Mouse (Mus musculus) gastrocnemius, adult 8-10 months (tissue): ENCODE data around the gene Fyb. TPM values are rescaled to one million over a fixed set of nuclear protein-coding genes. Genes with fewer than 3 reads are reported as not detected.
A peak's percentile ranks its signal among the peaks of the same experiment; 100 is the strongest.

Source experiments
- DNase-seq, 2 experiments: peaks; one replicate each; pipeline ENCODE4 v3.0.0; 2022; ENCODE audit warnings: low spot score in 2 of 2
- total RNA-seq, 4 experiments: library from RNA; stranded (reverse); gene quantifications; 2 replicates each; pipeline ENCODE4 v1.2.4; 2022

Gene Fyb
- total RNA-seq, 4 experiments from 2014 or later = 0.31 to 1.4 (median 0.43) TPM; not detected in 1

DNA sequence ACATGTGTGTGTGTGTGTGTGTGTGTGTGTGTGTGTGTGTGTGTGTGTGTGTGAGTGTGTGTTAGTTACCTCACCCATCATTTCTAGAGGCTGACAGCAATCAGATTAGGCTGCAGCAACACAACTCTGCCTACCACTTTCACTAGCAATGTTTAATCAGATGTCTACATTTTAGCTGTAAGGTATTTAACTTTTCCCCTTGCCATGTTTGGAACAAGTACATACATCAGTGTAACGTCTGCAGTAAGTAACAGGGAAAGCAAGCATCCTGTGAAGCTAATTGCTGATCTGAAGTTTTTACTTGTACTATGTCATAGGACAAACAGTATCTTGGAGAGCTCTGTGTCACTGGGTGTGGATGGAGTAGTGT, 70.6 kb downstream of the Fyb start:
- DNase-seq = no peak

DNA sequence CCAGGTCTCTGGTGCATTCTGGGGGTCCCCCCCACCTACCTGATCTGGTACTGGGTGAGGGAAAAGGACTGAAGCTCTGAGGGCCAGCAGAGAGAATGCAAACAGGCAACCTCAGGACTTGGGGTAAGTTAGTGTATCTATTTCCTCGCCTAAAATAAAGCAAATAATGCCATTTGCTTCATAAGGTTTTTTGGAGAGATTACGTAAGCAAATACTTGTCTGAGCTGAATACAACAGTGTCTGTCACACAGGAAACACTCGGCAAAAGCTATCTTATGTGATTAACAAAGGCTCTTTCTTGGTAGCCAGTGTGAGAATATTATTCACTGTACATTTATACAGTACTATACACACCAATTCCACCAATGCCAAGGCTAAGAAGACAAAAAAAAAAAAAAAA, 76.0 kb downstream of the Fyb start:
- DNase-seq = no peak

DNA sequence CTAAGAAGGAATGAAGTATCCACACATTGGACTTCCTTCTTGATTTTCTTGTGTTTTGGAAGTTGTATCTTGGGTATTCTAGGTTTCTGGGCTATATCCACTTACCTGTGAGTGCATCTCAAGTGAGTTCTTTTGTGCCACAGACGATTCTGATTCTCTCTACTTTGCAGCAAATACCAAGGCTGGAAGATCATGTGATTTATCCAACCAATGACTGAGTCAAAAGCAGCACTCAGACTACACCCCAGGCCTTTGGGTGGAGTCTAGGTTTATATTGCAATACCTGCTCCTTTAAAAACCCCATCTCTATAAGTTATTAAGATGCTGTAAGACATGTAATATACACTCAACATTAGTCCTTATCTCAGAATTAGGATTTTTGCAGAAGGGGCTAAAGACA, 77.7 kb downstream of the Fyb start:
- DNase-seq = no peak

DNA sequence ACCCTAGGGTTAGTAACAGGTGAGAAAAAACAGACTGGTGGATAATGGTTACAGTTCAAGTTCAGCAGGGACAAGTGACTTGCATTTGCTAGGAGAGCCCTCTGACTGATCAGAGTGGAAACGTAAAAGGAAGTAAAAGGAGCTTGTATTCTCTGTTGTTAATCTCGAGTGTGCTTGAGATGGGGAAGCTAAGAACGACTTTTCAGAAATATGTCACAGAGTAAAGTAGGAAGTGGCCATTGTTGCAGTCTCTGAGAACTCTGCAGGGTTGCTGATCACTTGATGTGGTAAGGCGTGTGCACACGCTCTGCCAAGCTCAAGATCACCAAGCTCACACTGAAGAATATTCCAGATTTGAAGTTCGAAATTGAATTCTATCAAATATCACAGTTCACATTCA, 78.7 kb downstream of the Fyb start:
- no peak for DNase-seq

DNA sequence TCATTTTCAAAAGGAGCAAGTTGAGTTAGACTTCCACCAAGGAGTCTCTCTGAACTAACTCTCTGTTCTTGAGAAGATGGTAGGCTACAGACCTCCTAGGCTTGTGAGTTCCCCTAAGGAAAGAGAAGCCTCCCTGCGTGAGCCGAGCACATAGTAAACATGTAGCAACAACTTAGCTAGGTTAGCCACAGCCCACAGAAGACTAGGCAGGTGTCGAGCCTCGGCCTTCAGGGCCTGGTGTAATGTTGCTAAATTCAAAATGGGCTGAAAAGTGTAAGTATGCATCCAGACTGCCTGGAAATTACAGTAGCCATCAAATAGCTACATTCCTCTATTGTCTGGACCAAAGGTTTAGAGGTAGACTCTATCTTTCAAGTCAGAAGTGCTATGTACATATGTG, 79.3 kb downstream of the Fyb start:
- DNase-seq = no peak

DNA sequence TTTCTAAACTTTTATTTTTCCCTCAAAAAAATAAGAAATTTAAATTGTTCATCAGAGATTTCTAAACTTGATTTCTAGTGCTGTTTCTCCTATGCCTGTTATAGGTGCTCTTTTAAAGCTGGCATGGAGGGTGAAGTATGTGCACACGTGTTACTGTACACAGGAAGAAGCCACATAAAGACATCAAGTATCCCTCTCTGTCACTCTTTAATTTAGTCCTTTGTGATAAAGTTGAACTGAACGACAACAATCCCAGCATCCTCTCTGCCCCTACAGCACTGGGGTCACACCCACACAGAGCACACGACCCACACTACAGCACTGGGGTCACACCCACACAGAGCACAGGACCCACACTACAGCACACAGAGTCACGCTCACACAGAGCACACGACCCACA, 88.0 kb downstream of the Fyb start:
- no peak for DNase-seq

DNA sequence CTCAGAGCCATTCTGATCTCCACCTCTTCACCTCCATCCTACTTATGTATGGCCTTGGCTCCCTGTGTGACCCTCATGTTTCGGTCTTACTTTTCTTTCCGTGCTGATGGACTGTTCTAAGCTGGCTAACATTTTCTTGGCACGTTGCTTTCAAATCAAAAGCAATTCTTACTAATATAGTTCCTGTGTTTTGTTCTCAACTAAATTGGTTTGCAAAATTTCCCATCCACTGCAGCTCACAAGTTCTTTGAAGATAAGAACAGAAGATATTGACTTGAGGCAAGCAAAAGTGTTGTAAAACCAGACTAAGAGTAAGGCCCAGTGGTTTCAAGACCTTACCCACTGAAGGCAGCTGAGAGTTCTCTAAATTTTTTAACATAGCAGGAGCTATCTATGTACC, 90.2 kb downstream of the Fyb start:
- DNase-seq = no peak

DNA sequence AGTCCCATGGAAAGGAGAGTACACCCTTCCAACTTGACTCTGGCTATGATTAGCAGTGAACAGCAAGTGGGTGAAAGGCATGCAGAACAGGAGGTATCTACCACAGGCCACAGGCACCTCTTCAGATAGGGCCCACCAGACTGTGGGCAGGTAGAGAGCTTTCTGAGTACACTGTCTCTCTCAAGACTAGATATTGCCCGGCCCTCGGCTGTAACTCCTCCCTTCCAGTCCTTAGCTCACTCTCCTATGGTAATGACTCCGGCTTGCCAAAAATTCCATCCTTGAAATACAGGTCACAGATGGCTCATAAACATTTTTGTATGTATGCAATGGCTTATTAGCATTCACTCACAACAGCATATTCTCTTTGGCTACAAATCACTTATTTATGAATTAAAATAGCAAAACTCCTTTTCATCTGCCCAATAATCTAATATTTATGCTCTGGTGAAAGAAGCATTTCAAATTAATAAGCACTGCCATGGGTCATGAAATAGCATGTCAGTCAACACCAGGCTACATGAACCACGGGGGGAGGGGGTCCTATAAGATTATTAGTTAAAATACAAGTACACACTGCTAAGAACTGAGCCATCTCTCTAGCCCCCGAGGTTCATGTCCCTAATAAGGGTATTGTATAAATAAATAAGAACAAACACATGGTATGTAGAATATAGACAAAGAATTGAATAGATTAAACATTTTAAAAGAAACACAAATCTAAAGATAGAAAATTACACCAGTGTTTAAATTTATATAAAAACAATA, 93.9 kb downstream of the Fyb start:
- DNase-seq = no peak

DNA sequence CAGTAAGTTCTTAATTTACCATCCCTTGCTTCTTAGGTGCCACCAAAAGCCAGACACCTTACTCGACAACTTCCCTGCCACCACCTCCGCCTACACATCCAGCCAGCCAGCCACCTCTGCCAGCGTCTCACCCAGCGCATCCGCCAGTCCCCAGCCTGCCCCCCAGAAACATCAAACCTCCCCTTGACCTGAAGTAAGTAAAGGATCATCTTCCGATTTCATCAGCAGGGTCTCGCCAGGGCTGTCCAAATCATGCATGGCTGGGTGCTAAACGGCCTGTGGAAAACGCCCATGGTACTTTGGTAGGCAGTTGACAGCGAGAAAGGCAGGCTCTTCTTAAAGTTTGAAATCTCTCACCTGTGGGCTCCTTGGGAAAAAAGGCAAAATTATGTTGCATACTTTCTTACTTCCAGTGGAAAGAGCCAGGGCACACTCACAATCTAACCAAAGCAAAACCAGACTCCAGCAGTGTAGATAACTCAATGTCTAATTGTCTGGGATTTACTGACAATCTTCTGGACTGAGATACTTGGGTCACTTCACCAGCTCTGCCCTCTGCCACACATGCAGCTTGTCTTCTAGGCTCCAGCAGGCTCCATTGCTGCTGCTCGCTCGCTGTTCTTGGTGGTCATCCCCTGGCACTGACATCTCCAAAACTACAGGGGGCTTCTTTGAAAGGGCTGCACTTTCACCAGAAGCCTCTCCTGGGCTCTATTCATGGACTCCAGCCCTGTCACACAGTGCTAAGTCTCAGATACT, 97.1 kb downstream of the Fyb start:
- DNase-seq = no peak

DNA sequence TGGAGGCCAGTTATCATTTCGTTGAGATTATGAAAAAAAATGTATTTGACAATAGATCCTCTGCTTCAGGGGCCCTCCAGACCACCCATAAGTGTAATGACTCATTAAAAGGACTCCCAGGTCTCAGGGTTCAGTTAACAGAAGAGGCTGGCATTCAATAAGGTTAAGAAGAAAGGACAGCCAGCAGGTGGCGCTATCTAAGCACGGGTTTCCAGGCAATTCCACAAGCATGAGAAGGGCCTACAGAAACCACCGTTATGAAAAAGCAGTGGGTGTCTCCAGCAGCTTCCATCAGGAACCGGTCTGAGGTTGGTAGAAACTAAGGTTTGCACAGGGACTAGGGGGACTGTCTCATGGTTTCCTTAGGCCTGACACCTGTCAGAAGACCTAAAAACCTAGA, 99.9 kb downstream of the Fyb start:
- DNase-seq = peak; percentile 36 to 59

DNA sequence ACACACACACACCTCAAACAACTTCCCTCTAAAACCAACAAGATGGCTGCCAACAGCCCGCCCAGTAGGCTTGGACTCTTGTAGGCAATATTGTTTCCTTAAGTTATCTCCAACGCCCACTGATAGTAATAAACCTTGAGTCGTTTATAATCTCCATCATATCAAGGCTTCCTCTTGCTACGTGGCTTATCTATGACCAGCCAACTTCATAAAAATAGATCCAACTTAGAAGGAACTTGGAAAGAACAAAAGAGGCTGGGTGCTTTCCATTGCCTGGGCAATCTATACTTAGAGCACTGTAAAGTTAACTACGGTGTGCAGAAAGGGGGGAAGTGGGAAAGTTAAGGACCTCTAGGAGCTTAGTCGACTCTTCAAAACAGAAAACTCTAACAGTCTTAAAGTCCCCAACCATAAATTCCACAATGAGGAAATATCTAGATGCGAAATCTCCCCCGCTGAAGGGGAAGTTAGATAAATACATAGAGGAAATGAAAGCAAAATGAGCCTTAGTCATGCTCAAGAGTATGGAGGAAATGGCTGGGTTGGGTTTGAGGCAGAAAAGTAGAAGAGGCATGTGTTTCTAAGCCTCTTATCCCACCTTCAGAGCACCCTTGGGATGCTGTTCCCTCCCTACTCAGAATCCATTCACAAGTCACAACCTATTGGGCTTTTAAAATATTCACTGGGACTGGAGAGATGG, 101.0 kb downstream of the Fyb start:
- no peak for DNase-seq

DNA sequence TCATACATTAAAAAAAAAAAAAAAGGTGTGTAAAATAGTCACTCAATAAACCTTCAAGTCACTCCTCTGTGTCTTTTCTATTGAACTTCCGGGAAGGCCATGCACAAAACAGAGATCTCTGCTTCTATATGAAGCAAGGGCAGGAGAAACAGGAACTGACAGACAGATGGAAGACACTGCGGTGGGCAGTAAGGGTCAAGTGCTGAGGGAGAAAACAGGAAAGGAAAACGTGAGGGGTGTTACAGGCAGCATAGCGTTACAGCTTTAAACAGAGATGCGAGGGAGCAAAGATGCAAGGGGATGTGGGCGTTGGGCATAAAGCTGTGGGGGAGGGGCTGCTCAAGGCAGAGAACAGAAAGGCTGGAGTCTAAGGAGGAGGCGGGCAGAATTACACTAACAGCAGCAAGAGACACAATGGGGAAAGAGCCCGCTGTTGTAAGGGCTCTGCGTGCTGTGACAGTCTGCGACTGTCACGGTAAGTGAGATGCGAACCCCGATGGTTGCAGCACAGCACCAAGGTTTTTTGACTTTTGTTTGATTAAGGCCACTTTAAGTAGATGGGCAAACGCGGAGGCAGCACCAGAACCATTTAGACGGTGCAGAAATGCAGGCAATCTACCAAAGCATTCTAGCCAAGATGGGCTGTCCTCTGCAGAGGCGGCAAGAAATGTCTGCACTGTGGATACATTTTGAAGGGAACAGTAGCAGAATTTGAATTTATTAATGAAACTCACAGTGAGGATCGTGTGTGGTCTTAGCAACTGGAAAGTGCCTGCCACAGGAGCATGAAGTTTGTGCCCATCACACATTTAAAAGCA, 101.9 kb downstream of the Fyb start:
- no peak for DNase-seq

DNA sequence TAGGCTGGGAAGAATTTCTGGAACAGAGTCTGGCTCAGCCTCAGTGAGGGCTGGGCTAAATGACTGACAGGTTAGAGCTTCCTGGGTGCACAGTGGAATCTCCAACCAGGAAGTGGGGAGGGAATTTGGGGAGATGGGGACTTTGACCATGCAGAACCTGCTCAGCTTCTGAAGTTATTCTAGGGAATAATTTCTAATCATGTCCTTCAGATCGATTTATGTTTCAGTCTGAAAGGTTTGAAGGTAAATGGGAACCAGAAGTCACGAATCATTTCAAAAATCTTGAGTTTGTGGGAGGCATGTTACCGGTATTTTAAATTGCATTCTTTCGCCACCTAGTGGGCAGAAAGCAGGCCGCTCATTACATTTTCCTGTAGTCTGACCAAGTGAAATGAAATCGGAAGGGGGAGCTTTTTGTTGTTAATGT, 103.0 kb downstream of the Fyb start:
- no peak for DNase-seq

DNA sequence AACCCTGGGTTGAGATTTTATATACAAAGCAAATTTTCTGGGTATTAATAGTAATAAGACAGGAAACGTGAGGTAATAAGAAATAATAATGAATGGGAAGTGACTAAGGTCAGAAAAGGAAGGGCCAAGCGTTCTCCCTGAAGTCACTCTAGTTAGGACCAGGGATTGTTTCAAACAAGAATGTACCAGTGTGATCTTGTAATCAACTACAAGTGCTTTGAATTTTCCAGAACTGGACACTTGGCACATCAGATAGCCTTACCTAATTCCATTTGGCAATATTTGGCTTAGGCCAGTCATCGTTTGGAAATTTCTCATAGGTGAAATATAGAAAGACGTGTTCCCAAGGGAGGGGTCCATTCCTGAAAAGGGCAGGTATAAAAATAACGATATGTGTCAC, 103.5 kb downstream of the Fyb start:
- DNase-seq = no peak

DNA sequence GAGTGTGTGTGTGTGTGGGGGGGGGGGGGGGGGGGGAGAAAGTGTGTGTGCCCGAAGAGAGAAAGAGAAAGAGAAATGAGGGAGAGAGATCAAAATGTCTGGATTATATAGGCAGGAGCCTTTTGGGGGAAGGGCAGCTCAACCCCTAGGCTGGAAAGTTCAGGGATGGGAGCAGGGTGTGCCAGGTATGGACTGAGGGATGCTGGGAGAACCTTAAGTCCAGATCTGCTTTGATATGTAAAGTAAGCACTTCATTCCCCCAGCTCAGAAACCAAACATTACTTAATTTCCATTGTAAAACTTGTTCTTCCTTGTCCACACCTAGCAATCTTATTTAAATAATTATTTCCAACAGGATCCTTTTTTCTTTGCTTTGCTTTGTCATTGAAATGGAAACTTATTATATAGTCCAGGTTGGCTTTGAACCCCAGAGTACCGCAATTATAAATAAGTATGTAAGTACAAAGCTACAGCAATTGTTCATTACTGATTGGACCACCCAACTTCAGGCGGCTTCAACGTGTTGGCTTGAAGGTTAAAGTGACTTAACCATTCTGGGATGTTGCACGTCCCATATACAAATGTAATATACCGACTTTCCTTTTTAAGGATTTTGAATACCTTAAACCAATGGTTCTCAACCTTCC, 105.9 kb downstream of the Fyb start:
- DNase-seq = no peak

DNA sequence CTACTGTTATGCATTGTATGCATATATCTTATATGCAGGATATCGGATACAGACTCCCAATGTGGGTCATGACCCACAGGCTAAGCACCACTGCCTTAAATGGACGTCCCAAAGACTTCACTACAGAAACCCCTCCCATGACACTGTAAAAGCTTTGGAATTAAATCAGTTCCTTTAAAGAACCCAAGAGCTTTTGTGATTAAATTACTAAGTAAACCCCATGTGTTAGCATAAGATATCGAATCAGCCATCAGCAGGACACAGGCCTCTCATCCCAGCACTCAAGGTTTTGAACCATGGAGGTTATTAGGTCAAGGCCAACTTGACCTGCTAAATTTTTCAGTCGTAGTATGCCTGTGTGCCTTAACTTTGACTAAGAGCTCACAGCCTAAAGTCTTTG, 106.5 kb downstream of the Fyb start:
- DNase-seq = no peak

DNA sequence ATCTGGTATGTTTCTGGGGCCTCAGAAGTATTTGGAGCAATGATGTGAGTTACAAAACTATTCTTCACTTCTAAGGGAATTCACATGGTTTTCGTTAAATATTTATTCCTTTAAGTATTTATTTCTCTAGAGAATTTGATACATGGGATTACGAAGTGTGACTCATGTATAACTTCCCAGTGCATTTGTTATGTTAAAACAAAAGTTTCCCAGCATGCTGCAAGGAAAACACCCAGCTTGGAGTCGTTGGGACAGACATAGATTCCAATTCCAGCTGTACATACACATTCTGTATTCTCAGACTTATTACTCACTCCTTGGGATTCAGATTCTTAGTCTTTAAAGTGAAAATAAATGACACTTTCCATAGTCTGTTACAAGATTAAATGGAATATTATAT, 112.8 kb downstream of the Fyb start:
- no peak for DNase-seq

DNA sequence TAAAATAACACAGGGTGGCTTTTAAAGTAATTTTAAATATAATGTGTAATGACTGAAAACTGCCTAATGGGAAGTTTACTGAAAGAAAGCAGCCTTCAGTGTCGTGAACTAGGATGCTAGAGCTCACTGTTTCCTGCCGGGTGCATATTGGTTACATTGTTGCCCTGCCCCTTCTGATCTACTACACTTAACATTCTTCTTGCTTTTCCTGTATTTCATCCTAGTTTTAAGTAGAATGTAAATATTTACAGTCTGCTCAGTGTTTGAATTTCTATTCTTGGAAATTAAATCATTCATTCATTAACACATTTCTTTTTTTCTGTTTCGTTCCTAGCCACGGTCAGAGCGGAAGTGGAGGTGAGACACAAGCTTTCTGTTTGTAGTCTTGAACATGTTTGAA, 119.6 kb downstream of the Fyb start:
- DNase-seq = no peak

DNA sequence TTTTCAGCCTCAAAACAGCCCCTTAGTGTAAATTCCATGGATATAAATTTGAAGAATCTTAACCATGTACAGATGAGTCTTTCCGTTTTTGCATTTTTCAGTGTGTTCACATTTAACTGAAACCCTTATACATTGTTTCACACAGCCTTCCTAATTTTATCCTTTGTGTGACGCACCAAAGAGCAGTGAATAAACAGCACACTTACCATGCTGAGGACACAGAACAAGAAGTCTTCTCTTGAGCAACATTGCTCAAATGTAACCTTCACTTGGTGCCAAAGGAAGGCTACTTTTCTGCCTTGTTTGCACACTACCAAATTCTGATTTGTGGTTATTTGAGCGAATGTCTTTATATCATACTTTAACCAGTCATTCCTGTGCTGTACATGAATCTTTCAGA, 122.8 kb downstream of the Fyb start:
- no peak for DNase-seq

DNA sequence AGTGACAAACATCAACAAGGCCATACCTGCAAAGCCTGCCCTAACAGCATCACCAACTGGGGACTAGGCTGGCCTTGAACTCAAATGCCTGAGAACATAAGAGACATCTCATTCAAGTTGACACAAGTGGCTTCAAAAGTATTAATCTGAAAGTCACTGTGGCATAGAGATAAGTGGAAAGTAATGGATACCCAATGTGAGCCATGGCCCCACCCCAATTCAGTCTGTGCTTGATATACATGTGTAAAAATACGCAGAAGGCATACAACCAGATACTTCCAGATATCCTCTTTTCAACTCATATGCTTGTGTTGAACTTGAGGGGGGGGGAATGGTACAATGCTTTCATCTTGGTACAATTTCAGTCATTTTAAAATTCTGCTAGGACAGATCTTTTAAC, 124.4 kb downstream of the Fyb start:
- DNase-seq = no peak

DNA sequence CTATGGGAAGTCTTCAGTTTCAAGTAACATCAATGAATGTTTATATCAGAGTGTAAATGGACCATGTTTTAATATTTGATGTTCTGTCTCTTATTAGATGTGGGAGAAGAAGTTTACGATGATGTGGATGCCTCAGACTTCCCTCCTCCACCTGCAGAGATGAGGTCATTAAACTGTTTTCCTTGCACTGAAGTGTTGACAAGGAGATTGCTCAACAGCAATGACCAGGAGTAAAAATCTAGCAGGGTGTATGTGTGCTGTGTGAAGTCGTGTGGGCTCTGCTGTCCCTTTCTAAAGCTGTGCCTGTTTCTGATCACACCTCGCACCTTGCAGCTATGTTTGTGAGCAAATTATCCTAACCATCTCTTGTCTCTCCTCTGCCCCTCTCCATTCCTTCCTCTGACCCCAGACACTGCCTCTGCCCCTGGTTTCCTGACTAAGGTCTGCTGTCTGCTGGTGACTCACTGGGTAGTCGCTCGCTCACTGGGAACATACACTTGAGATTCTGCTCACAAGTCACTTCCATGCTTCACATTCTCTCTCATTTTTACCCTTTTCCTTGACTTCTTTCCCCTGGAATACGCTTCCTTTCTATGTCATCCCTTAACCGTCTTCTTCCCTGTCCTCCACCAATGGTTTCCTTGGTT, 126.2 kb downstream of the Fyb start:
- no peak for DNase-seq
